Mouse (Mus musculus): ENCODE results near the gene Sf3a3.

GRCm38 (mm10) chr4:124759305-124759811 is 44.8 kb downstream of the Sf3a3 start:
- TF ChIP-seq CTCF (IDR thresholded peaks at IDR 0.05; ENCODE audit: extremely low read depth, insufficient read depth, low read length) (no peak), POLR2A (IDR thresholded peaks at IDR 0.05; ENCODE audit: extremely low read depth, insufficient read depth, low read length) (no peak)
